6 mouse cellular contexts compared by ENCODE assay signal in genomic region chr17:34729779-34730553, GRCm38 (mm10). TPM values are rescaled to one million over a fixed set of nuclear protein-coding genes. Genes with fewer than 3 reads are reported as not detected.
"Had no signal": no experiment of that assay in that cellular context is flagged by ENCODE, and none has a peak within 500 bp of the region (broad histone marks: within the 10 kb centered on the region; RNA-seq: fewer than 3 reads in every experiment).

No protein-coding gene starts in this region.

RNA-seq across cellular contexts. Expression of gene C4b, which starts 13.7 kb away (rescaled TPM):
- polyA plus RNA-seq: heart, embryonic 11.5 days; hindbrain, embryonic 11.5 days; hindbrain, embryonic 13.5 days; kidney, embryonic 14.5 days; limb, embryonic 10.5 days; limb, embryonic 12.5 days had no signal

RNA-seq across cellular contexts. Expression of gene Tnxb, which starts 59.6 kb away (rescaled TPM):
- polyA plus RNA-seq: limb, embryonic 10.5 days; limb, embryonic 12.5 days had no signal
